Mouse (Mus musculus) MEL (cell line): ENCODE results near the gene Nfe2l2. TPM values are rescaled to one million over a fixed set of nuclear protein-coding genes. Genes with fewer than 3 reads are reported as not detected.

Experiments used
- DNase-seq: peaks from one replicate; pipeline ENCODE4 v3.0.0; 2011; ENCODE audit warnings: low read depth, low spot score
- H3K27ac ChIP-seq: 2 replicates; pipeline ENCODE4 v1.5.1; 2012; ENCODE audit warnings: low read depth, mild to moderate bottlenecking, control low read depth, low read length, moderate library complexity; ENCODE audit not compliant: control insufficient read depth
- H3K27me3 ChIP-seq, 2 experiments: fragments of 150-350 bp in 1 of 2; sonication (generic) in 1 of 2; 2 replicates each; pipeline ENCODE4 v1.6.1; 2012; ENCODE audit warnings: low read length in 2 of 2, mild to moderate bottlenecking in 2 of 2, improper control_type of control experiment in 1 of 2, moderate library complexity in 1 of 2; ENCODE audit not compliant: insufficient read depth in 2 of 2, control insufficient read depth in 1 of 2
- H3K36me3 ChIP-seq, 2 experiments: 2 replicates each; pipeline ENCODE4 v1.6.1; 2012 to 2014; ENCODE audit warnings: low read length in 2 of 2, improper control_type of control experiment in 1 of 2, inconsistent platforms in 1 of 2, mild to moderate bottlenecking in 1 of 2; ENCODE audit not compliant: insufficient read depth in 2 of 2, control insufficient read depth in 1 of 2
- H3K4me1 ChIP-seq, 2 experiments: fragments of 150-350 bp in 1 of 2; sonication (generic) in 1 of 2; 2 replicates each; pipeline ENCODE4 v1.6.1; 2012; ENCODE audit warnings: low read length in 2 of 2, improper control_type of control experiment in 1 of 2, mild to moderate bottlenecking in 1 of 2; ENCODE audit not compliant: insufficient read depth in 2 of 2, control insufficient read depth in 1 of 2
- H3K4me3 ChIP-seq, 2 experiments: fragments of 150-350 bp in 1 of 2; sonication (generic) in 1 of 2; 2 replicates each; pipeline ENCODE4 v1.5.1; 2012; ENCODE audit warnings: low read depth in 2 of 2, low read length in 2 of 2, mild to moderate bottlenecking in 2 of 2, moderate library complexity in 2 of 2, control low read depth in 1 of 2, improper control_type of control experiment in 1 of 2; ENCODE audit not compliant: control insufficient read depth in 1 of 2, insufficient read depth in 1 of 2
- H3K79me2 ChIP-seq: 2 replicates; pipeline ENCODE4 v1.6.1; 2012; ENCODE audit warnings: mild to moderate bottlenecking, low read length, moderate library complexity; ENCODE audit not compliant: control insufficient read depth, poor library complexity, insufficient read depth
- H3K9ac ChIP-seq: 2 replicates; pipeline ENCODE4 v1.6.1; 2012; ENCODE audit warnings: low read depth, mild to moderate bottlenecking, control low read depth, low read length, moderate library complexity; ENCODE audit not compliant: control insufficient read depth, poor library complexity, severe bottlenecking
- H3K9me3 ChIP-seq: fragments of 150-350 bp; sonication (generic); replicated peaks from 2 replicates; pipeline ENCODE4 v1.6.1; 2012; ENCODE audit warnings: mild to moderate bottlenecking, low read length, improper control_type of control experiment, moderate library complexity; ENCODE audit not compliant: insufficient read depth
- CHD1 ChIP-seq: IDR thresholded peaks from 2 replicates; pipeline ENCODE4 v1.6.1; 2012; ENCODE audit warnings: low read depth, mild to moderate bottlenecking, inconsistent platforms, low read length, improper control_type of control experiment
- ETS1 ChIP-seq: IDR thresholded peaks from 2 replicates; pipeline ENCODE4 v1.6.1; 2012; ENCODE audit warnings: low read depth, mild to moderate bottlenecking, inconsistent platforms, low read length, improper control_type of control experiment, moderate library complexity
- GABPA ChIP-seq: IDR thresholded peaks from 2 replicates; pipeline ENCODE4 v1.6.1; 2012; ENCODE audit warnings: low read depth, mild to moderate bottlenecking, inconsistent platforms, low read length, improper control_type of control experiment, moderate library complexity
- JUND ChIP-seq: IDR thresholded peaks from 2 replicates; pipeline ENCODE4 v1.6.1; 2011; ENCODE audit warnings: low read depth, mild to moderate bottlenecking, improper control_type of control experiment, low read length
- MEF2A ChIP-seq: IDR thresholded peaks from 2 replicates; pipeline ENCODE4 v1.6.1; 2014; ENCODE audit warnings: low read depth, mild to moderate bottlenecking, inconsistent platforms, low read length, improper control_type of control experiment; ENCODE audit not compliant: poor library complexity, insufficient replicate concordance, severe bottlenecking; ENCODE audit errors: extremely low read depth
- MXI1 ChIP-seq: IDR thresholded peaks from 2 replicates; pipeline ENCODE4 v1.6.1; 2011; ENCODE audit warnings: mild to moderate bottlenecking, low read depth, low read length, improper control_type of control experiment
- MYC ChIP-seq: IDR thresholded peaks from 2 replicates; pipeline ENCODE4 v1.6.1; 2011; ENCODE audit warnings: low read depth, mild to moderate bottlenecking, low read length, improper control_type of control experiment, moderate library complexity
- NRF1 ChIP-seq: IDR thresholded peaks from 2 replicates; pipeline ENCODE4 v1.6.1; 2014; ENCODE audit warnings: low read depth, mild to moderate bottlenecking, inconsistent platforms, low read length, improper control_type of control experiment, moderate library complexity; ENCODE audit not compliant: poor library complexity, insufficient read depth, severe bottlenecking
- POLR2AphosphoS2 ChIP-seq: IDR thresholded peaks from 2 replicates; pipeline ENCODE4 v1.6.1; 2011; ENCODE audit warnings: low read length, improper control_type of control experiment
- RCOR1 ChIP-seq: IDR thresholded peaks from 2 replicates; pipeline ENCODE4 v1.6.1; 2012; ENCODE audit warnings: low read depth, mild to moderate bottlenecking, inconsistent platforms, low read length, improper control_type of control experiment
- SMC3 ChIP-seq: IDR thresholded peaks from 2 replicates; pipeline ENCODE4 v1.6.1; 2011; ENCODE audit warnings: low read depth, low read length, improper control_type of control experiment
- TAL1 ChIP-seq: IDR thresholded peaks from 2 replicates; pipeline ENCODE4 v1.6.1; 2012; ENCODE audit warnings: mild to moderate bottlenecking, inconsistent platforms, low read length, moderate library complexity, mixed read lengths
- TBP ChIP-seq: IDR thresholded peaks from 2 replicates; pipeline ENCODE4 v1.8.0; 2011; ENCODE audit warnings: low read depth, low read length, improper control_type of control experiment
- UBTF ChIP-seq: IDR thresholded peaks from 2 replicates; pipeline ENCODE4 v1.6.1; 2012; ENCODE audit warnings: low read depth, mild to moderate bottlenecking, inconsistent platforms, low read length, improper control_type of control experiment, moderate library complexity, borderline replicate concordance; ENCODE audit not compliant: insufficient read depth
- USF2 ChIP-seq, 2 experiments: IDR thresholded peaks; 2 replicates each; pipeline ENCODE4 v1.6.1; 2011 to 2012; ENCODE audit warnings: improper control_type of control experiment in 2 of 2, low read length in 2 of 2, borderline replicate concordance in 1 of 2, inconsistent platforms in 1 of 2, low read depth in 1 of 2, mild to moderate bottlenecking in 1 of 2; ENCODE audit not compliant: insufficient read depth in 1 of 2
- ZC3H11A ChIP-seq: IDR thresholded peaks from 2 replicates; pipeline ENCODE4 v1.6.1; 2012; ENCODE audit warnings: low read depth, mild to moderate bottlenecking, inconsistent platforms, low read length, improper control_type of control experiment
- ZKSCAN1 ChIP-seq: IDR thresholded peaks from 2 replicates; pipeline ENCODE4 v1.6.1; 2012; ENCODE audit warnings: low read depth, mild to moderate bottlenecking, inconsistent platforms, low read length, improper control_type of control experiment, moderate library complexity
- polyA plus RNA-seq, 2 experiments: library from polyadenylated mRNA; stranded (reverse) in 1 of 2; unstranded in 1 of 2; fragments of >175 nt in 1 of 2; fragments of >200 nt in 1 of 2; gene quantifications; 2 replicates each; pipeline versions ENCODE4 v1.2.1 to v1.2.4; 2012; ENCODE audit warnings: low replicate concordance in 2 of 2, low read depth in 1 of 2; ENCODE audit not compliant: insufficient read length in 2 of 2, insufficient read depth in 1 of 2, missing spikeins in 1 of 2
- total RNA-seq: library from RNA; depleted of rRNA; stranded (reverse); fragments of 300-350 nt; gene quantifications from 2 replicates; pipeline ENCODE4 v1.2.3, GENCODE M21; 2012

Gene Nfe2l2
- total and polyA plus RNA-seq, 3 experiments, result 42.1 to 59.1 TPM; not detected in 1

- Histone ChIP-seq H3K4me3 (no peak overlapping the region), H3K79me2 (no peaks in the 10 kb centered on the region), H3K36me3 (no peaks in the 10 kb centered on the region; a peak in 1 of 4 replicates), H3K9ac (no peak overlapping the region), H3K9me3 (no peaks in the 10 kb centered on the region), H3K27ac (no peak overlapping the region), H3K4me1 (peaks cover 2% of the 10 kb centered on the region in 2 experiments; a peak in 2 of 4 replicates), H3K27me3 (peaks cover 3 to 9% of the 10 kb centered on the region in 2 experiments)
- TF ChIP-seq USF2 (IDR thresholded peaks at IDR 0.05; ENCODE audit: borderline replicate concordance in 1 of 2, insufficient read depth in 1 of 2, low read depth in 1 of 2, low read length in 2 of 2) (no peak), MYC (no peak), MXI1 (no peak), TBP (no peak), UBTF (no peak), JUND (no peak), GABPA (no peak), ETS1 (no peak), NRF1 (no peak)
- DNase-seq, result no peak
Measured at GRCm38 (mm10) chr2:75722893-75723292, 18.5 kb upstream of the Nfe2l2 start.

GRCm38 (mm10) chr2:75720236-75721027 is 16.0 kb upstream of the Nfe2l2 start:
- Histone ChIP-seq H3K4me1 (peaks cover 2% of the 10 kb centered on the region in 2 experiments; a peak in 2 of 4 replicates), H3K36me3 (no peaks in the 10 kb centered on the region; a peak in 1 of 4 replicates), H3K27me3 (peaks cover 3 to 10% of the 10 kb centered on the region in 2 experiments), H3K9me3 (no peaks in the 10 kb centered on the region), H3K79me2 (no peaks in the 10 kb centered on the region), H3K4me3 (no peak overlapping the region)
- DNase-seq, result no peak
- TF ChIP-seq TAL1 (no peak), SMC3 (no peak), MEF2A (no peak), ZKSCAN1 (no peak), ZC3H11A (no peak), NRF1 (no peak), RCOR1 (no peak), CHD1 (no peak), POLR2AphosphoS2 (no peak)
- TF ChIP-seq, all 39 proteins: peak for 0
- Histone ChIP-seq H3K27ac (no peak overlapping the region), H3K9ac (no peak overlapping the region)
